Mouse (Mus musculus): ENCODE data around the gene Ggta1. TPM values are rescaled to one million over a fixed set of nuclear protein-coding genes. Genes with fewer than 3 reads are reported as not detected.

Gene Ggta1
- 10 to 100 TPM; 16.6 to 18.5 TPM for polyA plus RNA-seq (2017; shearing (Covaris generic))

GRCm38 (mm10) chr2:35462791-35463281 is at the start of gene Ggta1:
Gene Ggta1, minus strand, starts transcription at chr2:35463231.

GRCm38 (mm10) chr2:35397096-35397495 is 65.9 kb downstream of the Ggta1 start, which contains the start of gene 4930402F06Rik:
Gene 4930402F06Rik, minus strand, starts transcription at chr2:35397175.

GRCm38 (mm10) chr2:35367629-35368028 is 95.4 kb downstream of the Ggta1 start, which contains the start of gene 4930568D16Rik:
Gene 4930568D16Rik, minus strand, starts transcription at chr2:35367729.

Other genes with a start within 250 kb of the Ggta1 start
- gene Gsn, start 206.9 kb downstream of the Ggta1 start, polyA plus RNA-seq (2017; shearing (Covaris generic)) = 10 to 100 TPM; 28.1 to 30.6 TPM
- 1 to 10 TPM in 1 of 2 experiments, under 1 TPM in 1; 0.86 to 4.4 TPM for gene Stom, start 126.3 kb downstream of the Ggta1 start, polyA plus RNA-seq (2017; shearing (Covaris generic))
- under 1 TPM; 0.17 to 0.77 TPM for gene 4930568D16Rik, start 95.5 kb downstream of the Ggta1 start, polyA plus RNA-seq (2017; shearing (Covaris generic))
- gene 4930402F06Rik, start 66.1 kb downstream of the Ggta1 start, polyA plus RNA-seq (2017; shearing (Covaris generic)) = under 1 TPM in 1 of 2 experiments, not detected in 1; 0.19 TPM
- 1 to 10 TPM; 1.0 to 2.6 TPM for gene Dab2ip, start 95.0 kb upstream of the Ggta1 start, polyA plus RNA-seq (2017; shearing (Covaris generic))

Measured in inflammation-experienced regulatory T-cells (primary cell).